8 mouse cellular contexts compared by ENCODE assay signal in the genomic region with DNA sequence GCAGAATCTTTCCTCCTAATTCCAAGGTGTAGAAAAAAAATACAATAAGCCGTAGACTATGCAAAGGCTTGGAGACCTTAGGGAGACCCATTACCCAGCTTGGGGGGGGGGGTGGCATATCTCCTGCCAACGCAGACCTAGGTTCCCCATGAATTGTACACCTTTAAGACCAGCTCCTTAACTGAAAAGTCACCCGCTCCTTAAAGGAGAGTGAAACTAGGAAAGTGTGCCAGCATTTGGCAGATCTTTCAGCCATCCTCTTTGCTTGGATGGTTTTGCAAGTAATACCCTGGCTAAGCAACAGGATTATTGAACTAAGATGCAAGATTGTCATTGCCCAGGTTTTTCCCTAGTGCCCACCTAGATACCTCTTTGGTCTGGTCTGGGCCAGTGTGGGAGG. TPM values are rescaled to one million over a fixed set of nuclear protein-coding genes. Genes with fewer than 3 reads are reported as not detected.
A peak's percentile ranks its signal among the peaks of the same experiment; 100 is the strongest.
DNase-seq lines count a peak whose midpoint lies in the region; ATAC-seq and TF ChIP-seq lines count a peak whose summit lies in the region.

No protein-coding gene starts in this region.

- H3K9ac ChIP-seq in forebrain, embryonic 14.5 days (ENCODE audit: low read length): peak overlapping the region; percentile 70
- H3K9ac ChIP-seq in liver, embryonic 15.5 days: no peak overlapping the region

- H3K9me3 ChIP-seq in E14TG2a.4 (ENCODE audit: low read length): no peaks in the 10 kb centered on the region
- H3K9me3 ChIP-seq in forebrain, embryonic 14.5 days (replicated peaks; ENCODE audit: control insufficient read depth, low read length): no peaks in the 10 kb centered on the region
- H3K9me3 ChIP-seq in liver, embryonic 15.5 days (replicated peaks): no peaks in the 10 kb centered on the region

- intact Hi-C loops in heart, postnatal 14 days (cut with DNase I): no loop called here

- H3K4me1 ChIP-seq in E14TG2a.4 (replicated peaks; ENCODE audit: low read depth, low read length): peaks cover 21% of the 10 kb centered on the region
- H3K4me1 ChIP-seq in forebrain, embryonic 14.5 days (ENCODE audit: control insufficient read depth, insufficient read depth, low read length): no peaks in the 10 kb centered on the region
- peaks cover 18% of the 10 kb centered on the region for H3K4me1 ChIP-seq in liver, embryonic 15.5 days (replicated peaks)

- ATAC-seq in forebrain, embryonic 14.5 days: peak; percentile 8; the same call in 1 of the 2 replicates
- no peak for ATAC-seq in liver, embryonic 15.5 days (ENCODE audit: insufficient read depth)
- no peak for ATAC-seq in activated CD4-positive, CD25-positive, alpha-beta regulatory T cell, adult 4 months

- H3K4me3 ChIP-seq in E14TG2a.4 (replicated peaks; ENCODE audit: low read length): peak overlapping the region; percentile 65
- H3K4me3 ChIP-seq in forebrain, embryonic 14.5 days (ENCODE audit: low read depth, low read length): peak overlapping the region; percentile 52
- peak overlapping the region; percentile 67 for H3K4me3 ChIP-seq in liver, embryonic 15.5 days (replicated peaks)

- TF ChIP-seq CTCF in E14TG2a.4 (conservative IDR thresholded peaks at IDR 0.05; ENCODE audit: low read length): no peak

- H3K36me3 ChIP-seq in E14TG2a.4 (ENCODE audit: insufficient read depth, low read length): no peaks in the 10 kb centered on the region
- H3K36me3 ChIP-seq in forebrain, embryonic 14.5 days (ENCODE audit: control insufficient read depth, insufficient read depth, low read length): no peaks in the 10 kb centered on the region
- H3K36me3 ChIP-seq in liver, embryonic 15.5 days (replicated peaks): no peaks in the 10 kb centered on the region

- WGBS in forebrain, embryonic 14.5 days: 66% methylated on average over 3 of the region's 3 CpGs
- WGBS in liver, embryonic 15.5 days (ENCODE audit: insufficient replicate concordance): 64% methylated on average over 3 of the region's 3 CpGs

- no peaks in the 10 kb centered on the region for H3K27me3 ChIP-seq in E14TG2a.4 (ENCODE audit: insufficient read depth, low read length)
- no peaks in the 10 kb centered on the region for H3K27me3 ChIP-seq in forebrain, embryonic 14.5 days (replicated peaks; ENCODE audit: control insufficient read depth, insufficient read depth, low read length)
- H3K27me3 ChIP-seq in liver, embryonic 15.5 days: no peaks in the 10 kb centered on the region

- peak overlapping the region; percentile 57 for H3K4me2 ChIP-seq in forebrain, embryonic 14.5 days (ENCODE audit: low read length)
- H3K4me2 ChIP-seq in liver, embryonic 15.5 days: peak overlapping the region; percentile 80

- peak; percentile 87 for DNase-seq in heart, adult 11 months
- DNase-seq in heart, postnatal 14 days: no peak
- no peak for DNase-seq in forebrain, embryonic 14.5 days (ENCODE audit: low spot score)
- no peak for DNase-seq in thymus, postnatal 14 days
- DNase-seq in urinary bladder, postnatal 14 days (ENCODE audit: low spot score): no peak

- H3K27ac ChIP-seq in forebrain, embryonic 14.5 days (ENCODE audit: low read depth, low read length): no peak overlapping the region; the same call in 1 of the 2 replicates
- H3K27ac ChIP-seq in liver, embryonic 15.5 days (replicated peaks): no peak overlapping the region

RNA-seq across cellular contexts. Expression of a gene that starts 0.6 kb away (rescaled TPM):
- total RNA-seq in heart, postnatal 14 days (2021): 1 to 10 TPM; 1.8 to 2.7 TPM
- polyA plus RNA-seq in forebrain, embryonic 14.5 days (2014; fragmentation: Nextera tagmentation; extraction: Ambion mirVana): 1.5 TPM in 2 replicates
- polyA plus RNA-seq in liver, embryonic 15.5 days (2015; fragmentation: Nextera tagmentation; extraction: Ambion mirVana): not detected in 2 replicates
- under 1 TPM; 0.42 to 0.46 TPM for polyA plus RNA-seq in activated CD4-positive, CD25-positive, alpha-beta regulatory T cell, adult 4 months (2017; shearing (Covaris generic))

RNA-seq across cellular contexts. Expression of a gene that starts 1.0 kb away (rescaled TPM):
- 10 to 100 TPM; 17.6 to 20.8 TPM for total RNA-seq in heart, postnatal 14 days (2021)
- polyA plus RNA-seq in forebrain, embryonic 14.5 days (2014; fragmentation: Nextera tagmentation; extraction: Ambion mirVana): 4.8 and 4.9 TPM in 2 replicates
- 0.54 and 1.2 TPM in 2 replicates for polyA plus RNA-seq in liver, embryonic 15.5 days (2015; fragmentation: Nextera tagmentation; extraction: Ambion mirVana)
- polyA plus RNA-seq in activated CD4-positive, CD25-positive, alpha-beta regulatory T cell, adult 4 months (2017; shearing (Covaris generic)): 1 to 10 TPM; 1.2 to 1.8 TPM

RNA-seq across cellular contexts. Expression of a gene that starts 34.5 kb away (rescaled TPM):
- total RNA-seq in heart, postnatal 14 days (2021): 1 to 10 TPM; 8.7 to 9.8 TPM
- polyA plus RNA-seq in forebrain, embryonic 14.5 days (2014; fragmentation: Nextera tagmentation; extraction: Ambion mirVana): 4.2 and 5.3 TPM in 2 replicates
- 1.5 and 1.6 TPM in 2 replicates for polyA plus RNA-seq in liver, embryonic 15.5 days (2015; fragmentation: Nextera tagmentation; extraction: Ambion mirVana)
- 1 to 10 TPM; 2.3 to 2.9 TPM for polyA plus RNA-seq in activated CD4-positive, CD25-positive, alpha-beta regulatory T cell, adult 4 months (2017; shearing (Covaris generic))
